Comparison of ENCODE assay signal across 23 mouse cellular contexts in the genomic region with DNA sequence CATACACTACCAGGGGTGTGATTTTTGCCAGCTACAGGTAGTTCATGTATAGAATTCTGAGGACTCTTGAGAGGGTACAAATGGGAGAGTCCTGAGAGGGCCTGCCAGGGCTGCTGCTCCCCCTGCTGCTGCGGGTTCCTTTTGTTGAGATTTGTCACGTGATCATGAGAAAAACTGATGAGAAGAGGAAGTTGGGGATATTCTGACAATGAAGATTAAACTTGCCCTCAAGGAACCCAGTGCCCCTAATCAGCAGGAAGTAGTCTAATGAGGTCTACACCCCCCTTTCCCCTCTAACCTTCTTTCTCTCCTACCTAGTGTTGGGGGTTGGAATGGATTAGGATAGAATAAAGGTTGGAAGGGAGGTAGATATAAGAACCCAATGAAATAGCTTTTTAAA. TPM values are rescaled to one million over a fixed set of nuclear protein-coding genes. Genes with fewer than 3 reads are reported as not detected.
"Had no signal": no experiment of that assay in that cellular context is flagged by ENCODE, and none has a peak within 500 bp of the region (broad histone marks: within the 10 kb centered on the region; RNA-seq: fewer than 3 reads in every experiment).

No protein-coding gene starts in this region.

- H3K9me3 ChIP-seq: kidney, embryonic 15.5 days; limb, embryonic 12.5 days; limb, embryonic 15.5 days; midbrain, embryonic 12.5 days; midbrain, embryonic 15.5 days; neural tube, embryonic 12.5 days; neural tube, embryonic 15.5 days; stomach, embryonic 15.5 days had no signal

- H3K9ac ChIP-seq: kidney, embryonic 15.5 days; limb, embryonic 12.5 days; limb, embryonic 15.5 days; liver, embryonic 14.5 days; liver, postnatal 0 days; lung, embryonic 14.5 days; midbrain, embryonic 12.5 days; midbrain, embryonic 15.5 days; neural tube, embryonic 12.5 days; neural tube, embryonic 15.5 days; stomach, embryonic 15.5 days had no signal

- ATAC-seq: liver, postnatal 0 days; lung, postnatal 0 days; midbrain, embryonic 15.5 days had no signal

- H3K27ac ChIP-seq: kidney, embryonic 15.5 days; limb, embryonic 12.5 days; limb, embryonic 15.5 days; liver, embryonic 14.5 days; macrophage; midbrain, embryonic 12.5 days; midbrain, embryonic 15.5 days; neural tube, embryonic 12.5 days; neural tube, embryonic 15.5 days; stomach, embryonic 15.5 days had no signal

- DNase-seq: kidney, adult 2 months; kidney, postnatal 10 days; kidney, postnatal 36 days; left cerebral cortex, postnatal 4 days; liver, postnatal 0 days; lung, embryonic 14.5 days; right cerebral cortex, adult 18-20 months; right cerebral cortex, postnatal 14 days; right cerebral cortex, postnatal 4 days; thymus, postnatal 36 days had no signal

- H3K4me3 ChIP-seq: kidney, embryonic 15.5 days; limb, embryonic 12.5 days; limb, embryonic 15.5 days; midbrain, embryonic 12.5 days; midbrain, embryonic 15.5 days; neural tube, embryonic 12.5 days; neural tube, embryonic 15.5 days; stomach, embryonic 15.5 days had no signal

- H3K4me1 ChIP-seq: kidney, embryonic 15.5 days; limb, embryonic 15.5 days; midbrain, embryonic 12.5 days; midbrain, embryonic 15.5 days; neural tube, embryonic 12.5 days; neural tube, embryonic 15.5 days; stomach, embryonic 15.5 days had no signal

- H3K27me3 ChIP-seq: kidney, embryonic 15.5 days; limb, embryonic 15.5 days; midbrain, embryonic 12.5 days; midbrain, embryonic 15.5 days; neural tube, embryonic 12.5 days; neural tube, embryonic 15.5 days; stomach, embryonic 15.5 days had no signal

- H3K36me3 ChIP-seq: kidney, embryonic 15.5 days; limb, embryonic 12.5 days; limb, embryonic 15.5 days; midbrain, embryonic 12.5 days; midbrain, embryonic 15.5 days; neural tube, embryonic 12.5 days; neural tube, embryonic 15.5 days; stomach, embryonic 15.5 days had no signal

- H3K4me2 ChIP-seq: kidney, embryonic 15.5 days; limb, embryonic 12.5 days; limb, embryonic 15.5 days; liver, embryonic 11.5 days; lung, embryonic 14.5 days; midbrain, embryonic 12.5 days; midbrain, embryonic 15.5 days; neural tube, embryonic 12.5 days; neural tube, embryonic 15.5 days; stomach, embryonic 15.5 days had no signal

RNA-seq across cellular contexts. Expression of gene Sgcg, which starts 43.0 kb away (rescaled TPM):
- total RNA-seq: left cerebral cortex, postnatal 14 days; left cerebral cortex, postnatal 4 days had no signal
- polyA plus RNA-seq: liver, postnatal 0 days; macrophage; midbrain, embryonic 12.5 days had no signal
